Mouse (Mus musculus) liver, adult 2 months (tissue): ENCODE data around the gene Nrxn3.

Experiments used
- CTCF ChIP-seq: fragments of 200-500 bp; IDR thresholded peaks from 2 replicates; pipeline ENCODE4 v1.5.1; 2011; ENCODE audit warnings: low read depth, low read length, control low read depth
- POLR2A ChIP-seq: fragments of 200-500 bp; IDR thresholded peaks from 2 replicates; pipeline ENCODE4 v1.6.1; 2011; ENCODE audit warnings: low read length, control low read depth; ENCODE audit not compliant: insufficient read depth; ENCODE audit errors: extremely low read depth

DNA sequence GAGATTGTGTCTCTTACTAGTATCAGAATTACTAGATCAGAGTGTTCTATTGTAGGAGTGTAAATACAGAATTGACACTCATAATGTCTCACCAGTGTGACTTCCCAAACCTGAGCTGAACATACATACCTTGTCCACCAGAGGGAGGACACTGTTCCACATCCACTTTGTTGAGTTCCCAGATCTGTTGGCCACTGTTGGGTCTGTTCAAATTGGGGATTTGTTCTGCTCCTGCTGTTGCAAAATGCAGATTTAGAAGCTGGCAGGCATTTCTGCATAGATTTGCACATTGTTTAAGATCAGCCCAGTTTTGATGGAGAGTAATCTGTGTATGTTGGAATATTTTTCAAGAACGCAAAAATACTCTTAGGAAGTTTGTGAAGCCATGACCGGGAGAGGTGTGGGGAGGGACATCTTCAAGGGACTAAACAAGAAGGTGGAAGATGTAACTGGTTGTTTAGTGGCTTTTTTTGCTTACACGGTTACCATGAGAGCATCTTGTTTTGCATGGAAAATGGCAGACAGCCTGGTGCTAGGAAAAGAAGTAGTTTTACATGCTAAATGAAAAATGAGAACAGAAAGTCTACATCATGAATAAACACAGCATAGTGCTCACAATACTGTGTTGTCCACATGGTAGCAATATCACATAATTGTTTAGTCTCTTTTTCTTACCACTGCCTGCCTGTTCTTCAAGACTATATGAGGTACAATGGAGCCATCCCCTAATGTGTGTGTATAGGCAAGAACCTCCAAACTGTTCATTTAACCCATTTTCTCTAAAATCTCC, 609.0 kb downstream of the Nrxn3 start:
- TF ChIP-seq CTCF (no peak), POLR2A (no peak)
